Mouse (Mus musculus): Measurements from ENCODE around the gene Gm21366. TPM values are rescaled to one million over a fixed set of nuclear protein-coding genes. Genes with fewer than 3 reads are reported as not detected.
"Not testable (repeated sequence)": the region's sequence is repeated elsewhere in the genome, so short reads cannot be mapped to it uniquely, and the experiment has no call there.

Gm21366 gene
- not detected in 2 replicates for polyA plus RNA-seq (2012; ENCODE audit: insufficient read depth, low replicate concordance)

DNA sequence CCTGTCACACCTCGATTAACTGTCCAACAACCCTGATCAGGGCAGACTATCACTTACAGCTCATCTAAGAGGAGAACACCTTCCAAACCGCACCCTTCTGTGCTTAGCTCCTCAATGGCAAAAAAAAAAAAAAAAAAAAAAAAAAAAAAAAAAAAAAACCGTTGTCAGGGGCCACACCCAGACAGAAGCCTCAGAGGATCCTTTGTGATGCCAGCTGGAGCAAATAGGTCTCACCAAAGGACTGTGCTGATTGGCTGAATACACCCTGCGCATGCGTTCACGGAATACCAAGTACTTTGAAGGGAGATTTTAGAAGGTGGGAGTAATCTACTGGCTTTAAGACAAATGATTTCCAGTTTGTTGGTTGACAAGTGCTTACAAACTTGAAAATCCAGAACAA lies at the start of gene Gm21366:
Gene Gm21366 (minus strand): TSS at position 101 of the 400 bp plus-strand sequence.
- not testable (repeated sequence) for H3K4me1 ChIP-seq; H3K9me3 ChIP-seq; H3K27me3 ChIP-seq (replicated peaks); H3K36me3 ChIP-seq (replicated peaks; ENCODE audit: low read length); H3K4me3 ChIP-seq (replicated peaks)

Data from megakaryocyte, embryonic 14.5 days (primary cell).